Mouse (Mus musculus) cerebellum, postnatal 25 days (tissue): Measurements from ENCODE around the gene Mreg.

Experiments
- DNase-seq, 2 experiments: peaks; one replicate each; pipeline ENCODE4 v3.0.0; 2021; ENCODE audit warnings: mixed read lengths in 2 of 2

The Mreg gene

GRCm38 (mm10) chr1:72188142-72188738 lies 23.9 kb downstream of the Mreg start:
- no peak for DNase-seq

- DNase-seq: no peak
These were observed 24.6 kb downstream of the Mreg start for GRCm38 (mm10) chr1:72187486-72187885.

GRCm38 (mm10) chr1:72186151-72186550 lies 26.0 kb downstream of the Mreg start:
- DNase-seq: no peak

DNA sequence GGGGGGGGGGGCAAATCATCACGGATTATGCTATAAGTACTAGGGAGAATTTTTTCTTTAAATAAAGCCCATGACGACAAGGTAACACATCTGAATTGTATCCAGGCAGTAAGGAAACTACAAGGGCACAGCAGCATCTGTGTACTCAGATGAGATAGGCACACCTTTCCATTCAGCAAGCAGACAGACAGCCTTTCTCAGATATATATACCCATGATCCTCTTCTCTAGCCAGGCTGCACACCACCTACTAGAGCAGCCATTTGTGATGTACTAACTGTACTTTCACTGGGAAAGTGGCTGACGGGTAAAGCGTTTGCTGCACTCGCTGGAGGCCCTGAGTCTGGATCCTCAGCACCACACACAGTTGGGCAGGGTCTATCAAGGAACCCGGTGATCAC lies 28.6 kb downstream of the Mreg start:
- no peak for DNase-seq

DNA sequence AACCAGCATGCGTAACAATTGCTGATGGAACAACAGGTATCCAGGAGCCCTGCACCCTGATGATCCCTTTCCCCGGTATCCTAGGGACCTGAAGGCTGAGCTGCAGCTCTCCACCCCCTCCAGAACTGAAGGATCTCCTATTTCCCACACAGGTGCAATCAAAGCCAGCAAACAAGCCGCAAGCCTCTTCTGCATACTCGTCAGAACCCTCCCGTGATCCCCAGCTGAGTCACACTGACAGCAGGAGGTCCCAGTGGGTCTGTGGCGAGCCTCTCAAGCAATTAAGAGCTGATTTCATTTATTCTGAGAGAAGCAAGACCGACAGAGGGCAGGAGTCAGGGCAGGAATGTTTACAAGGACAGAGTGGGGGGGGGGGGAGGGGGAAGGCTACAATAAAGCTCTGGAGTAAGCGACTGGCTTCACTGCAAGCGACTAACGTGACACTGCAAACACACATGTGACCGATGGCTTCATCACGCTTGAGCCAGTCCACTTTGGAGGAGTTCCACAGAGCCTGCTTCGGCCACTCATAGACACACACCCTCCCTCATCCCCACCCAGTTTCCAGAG lies 29.1 kb downstream of the Mreg start:
- DNase-seq: peak; percentile 35 to 42

DNA sequence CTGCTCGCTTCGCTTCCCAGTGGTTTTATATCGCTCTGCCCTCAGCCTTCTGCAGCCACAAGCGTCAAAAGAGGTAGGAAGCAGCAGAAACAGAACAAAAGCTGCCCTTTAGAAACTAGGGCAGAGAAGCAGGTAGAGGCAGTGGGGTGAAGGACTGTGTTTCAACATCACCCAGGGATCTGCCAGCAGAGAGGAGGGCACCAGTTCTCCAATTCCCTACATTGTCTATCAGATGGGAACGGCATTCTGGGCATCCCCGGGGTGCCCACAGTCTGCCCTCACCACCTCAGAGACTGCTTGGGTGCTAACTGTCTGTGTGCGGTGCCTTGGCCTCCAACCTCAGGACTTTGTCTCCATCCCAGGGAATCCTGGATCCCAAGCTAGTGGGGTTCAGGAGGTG lies 32.2 kb downstream of the Mreg start:
- DNase-seq: no peak

DNA sequence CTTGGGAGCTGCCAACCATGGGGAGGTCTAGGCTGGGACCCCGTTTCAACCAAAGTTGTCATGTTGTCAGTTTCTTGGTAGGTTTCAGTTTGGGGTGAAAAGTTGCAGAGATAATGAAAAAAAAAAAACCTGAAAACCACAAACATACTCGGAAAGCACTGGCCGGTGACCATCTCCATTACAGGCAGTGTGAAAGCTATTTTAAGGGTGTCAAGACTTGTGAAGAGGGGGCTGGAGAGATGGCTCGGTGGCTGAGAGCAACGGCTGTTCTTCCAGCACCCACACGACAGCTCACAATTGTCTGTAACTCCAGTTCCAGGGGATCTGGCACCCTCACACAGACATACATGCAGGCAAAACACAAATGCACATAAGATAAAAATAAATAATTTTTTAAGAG lies 35.9 kb downstream of the Mreg start:
- no peak for DNase-seq

- DNase-seq: no peak
These were observed 37.9 kb downstream of the Mreg start for GRCm38 (mm10) chr1:72174183-72174582.

DNA sequence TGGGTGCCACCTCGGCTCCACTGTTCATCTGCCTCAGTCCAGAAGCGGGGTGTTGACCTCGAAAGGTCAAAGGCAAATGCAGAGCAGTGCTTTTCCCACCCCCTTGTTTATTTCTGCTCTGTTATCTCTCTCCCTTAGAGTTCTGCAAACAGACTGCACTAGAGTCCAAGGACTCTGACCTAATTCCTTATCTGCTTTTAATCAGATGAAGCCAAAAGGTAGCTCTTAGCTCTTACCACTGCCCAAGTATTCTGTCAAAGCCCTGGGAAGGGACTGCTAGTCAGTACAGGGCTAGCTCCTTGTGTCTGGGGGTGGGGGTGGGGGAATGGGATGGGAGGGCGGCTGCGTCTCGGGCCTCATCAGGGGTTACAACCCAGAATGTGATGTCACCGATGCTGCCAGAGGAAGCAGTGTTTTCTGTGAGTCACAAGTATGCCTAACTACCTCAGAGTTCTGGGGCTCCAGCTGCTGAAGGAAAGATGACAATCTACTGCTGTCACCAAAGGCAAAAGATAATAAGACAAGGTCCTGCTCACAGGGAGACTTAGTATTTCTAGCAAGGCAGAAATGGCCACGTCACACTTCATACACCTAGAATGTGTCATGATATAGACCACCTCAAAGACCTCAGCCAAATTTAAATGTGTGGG lies 38.6 kb downstream of the Mreg start:
- DNase-seq: no peak

- no peak for DNase-seq
These were observed 39.3 kb downstream of the Mreg start for GRCm38 (mm10) chr1:72172788-72173187.

DNA sequence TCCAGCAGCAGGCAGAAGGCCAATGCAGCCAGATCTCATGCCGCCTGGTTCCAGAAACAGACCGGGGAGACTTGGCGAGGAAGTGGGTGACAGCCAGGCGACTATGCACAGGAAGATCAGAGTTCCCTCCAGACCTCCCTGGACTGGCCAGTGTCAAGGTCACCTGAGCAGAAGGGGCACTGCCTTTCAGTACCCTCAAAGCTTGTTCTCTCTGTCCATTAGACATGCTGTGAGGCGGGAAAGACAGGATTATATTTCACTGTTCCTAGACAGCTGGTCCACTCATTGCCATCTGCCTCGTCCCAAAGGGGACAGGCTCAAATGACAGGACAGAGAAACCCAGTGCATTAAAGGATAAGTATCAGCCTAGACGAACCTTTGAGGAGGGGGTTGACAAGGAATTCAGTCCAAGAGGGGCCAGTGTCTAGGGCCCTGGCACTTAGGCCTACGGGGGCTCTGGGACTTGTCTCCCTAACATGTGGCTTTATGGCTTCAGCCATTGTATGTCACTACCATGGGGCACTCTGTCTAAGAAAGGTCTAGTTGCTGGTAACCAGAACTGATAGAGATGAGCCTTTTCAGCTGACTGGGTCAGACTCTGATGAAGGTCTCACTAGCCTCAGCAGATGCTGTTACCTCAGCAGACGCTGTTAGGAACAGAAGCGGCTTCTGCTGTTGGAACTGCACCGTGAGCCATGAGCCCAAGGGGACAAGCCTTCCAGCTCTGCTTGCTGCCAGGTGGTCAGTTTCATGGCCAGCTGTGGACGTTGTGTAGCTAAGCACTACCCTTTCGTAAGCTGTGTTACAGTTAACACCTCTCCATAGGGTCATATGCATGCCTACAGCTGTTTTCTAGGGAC lies 40.9 kb downstream of the Mreg start:
- DNase-seq: peak; percentile 54 to 59

DNA sequence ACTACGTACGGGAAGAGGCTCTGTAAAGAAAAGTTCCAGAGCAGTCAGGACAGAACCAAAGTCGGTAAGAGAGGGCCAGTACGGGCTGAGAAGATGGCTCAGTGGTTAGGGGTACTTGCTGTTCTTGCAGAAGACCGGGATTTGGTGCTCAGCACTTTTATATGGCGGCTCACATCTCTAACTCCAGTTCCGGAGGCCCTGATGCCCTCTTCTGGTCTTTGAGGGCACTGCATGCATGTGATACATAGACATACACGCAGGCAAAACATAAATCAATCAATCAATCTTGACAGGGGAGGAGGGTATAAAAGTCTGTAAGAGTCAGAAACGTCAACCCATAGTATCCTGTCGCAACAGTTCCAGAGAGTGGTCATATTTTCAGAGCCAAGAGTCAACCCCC lies 45.1 kb downstream of the Mreg start:
- no peak for DNase-seq

- DNase-seq: no peak
These were observed 45.7 kb downstream of the Mreg start for GRCm38 (mm10) chr1:72166468-72166814.

GRCm38 (mm10) chr1:72165723-72166467 lies 46.2 kb downstream of the Mreg start:
- DNase-seq: peak in 1 of 2 experiments; percentile 31

- no peak for DNase-seq
These were observed 51.8 kb downstream of the Mreg start for GRCm38 (mm10) chr1:72160321-72160720.

- DNase-seq: no peak
These were observed 67.1 kb downstream of the Mreg start for GRCm38 (mm10) chr1:72145041-72145440.

- DNase-seq: no peak
These were observed 67.7 kb downstream of the Mreg start for GRCm38 (mm10) chr1:72144426-72144825.

DNA sequence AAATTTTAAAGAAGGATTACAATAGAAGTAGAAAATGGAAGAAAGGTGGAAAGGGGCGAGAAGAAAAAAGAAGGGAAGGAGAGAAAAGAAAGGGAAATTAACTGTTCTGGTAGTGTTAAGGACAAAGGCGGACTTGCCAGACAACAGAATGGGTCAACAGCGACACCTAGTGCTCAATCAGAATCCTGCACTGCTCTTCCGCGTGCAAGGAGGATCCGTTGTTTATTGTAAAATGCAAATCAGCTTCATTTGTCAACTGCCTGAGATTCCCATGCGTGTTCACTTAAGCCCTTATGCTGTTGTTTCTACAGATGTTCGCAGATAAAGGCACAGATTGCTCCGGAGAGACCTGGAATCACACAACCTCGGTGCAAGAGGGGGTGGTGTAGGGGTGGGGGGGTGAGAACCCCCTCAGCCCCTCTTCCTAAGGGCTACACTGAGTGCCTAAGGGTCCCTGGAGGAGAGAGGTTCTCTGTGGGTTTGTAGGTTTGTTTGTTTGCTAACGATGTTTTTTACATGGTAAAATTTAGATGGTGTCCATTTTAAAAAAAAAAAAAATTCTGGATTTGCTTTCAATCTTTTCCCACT lies 70.1 kb downstream of the Mreg start:
- peak; percentile 41 to 73 for DNase-seq

DNA sequence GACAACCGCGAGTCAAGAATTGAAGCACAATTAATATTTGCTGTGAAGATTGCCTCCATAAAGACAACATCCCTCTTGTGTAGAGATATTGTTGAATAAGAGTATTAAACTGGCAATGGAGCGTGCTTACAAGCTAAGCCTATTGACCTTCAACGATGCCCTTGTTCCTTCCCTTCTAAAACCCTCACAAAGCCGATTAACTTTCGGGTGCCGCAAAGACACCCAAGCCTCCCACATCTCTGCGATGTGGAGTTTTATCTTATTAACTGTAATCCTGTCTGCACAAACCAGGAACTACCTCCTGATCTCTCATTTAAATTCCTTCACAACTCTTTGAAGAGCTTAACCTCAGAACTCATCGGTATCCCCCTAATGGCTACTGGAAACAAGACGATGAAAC lies 76.0 kb downstream of the Mreg start:
- no peak for DNase-seq

- DNase-seq: no peak
These were observed 77.6 kb downstream of the Mreg start for GRCm38 (mm10) chr1:72134534-72134933.

DNA sequence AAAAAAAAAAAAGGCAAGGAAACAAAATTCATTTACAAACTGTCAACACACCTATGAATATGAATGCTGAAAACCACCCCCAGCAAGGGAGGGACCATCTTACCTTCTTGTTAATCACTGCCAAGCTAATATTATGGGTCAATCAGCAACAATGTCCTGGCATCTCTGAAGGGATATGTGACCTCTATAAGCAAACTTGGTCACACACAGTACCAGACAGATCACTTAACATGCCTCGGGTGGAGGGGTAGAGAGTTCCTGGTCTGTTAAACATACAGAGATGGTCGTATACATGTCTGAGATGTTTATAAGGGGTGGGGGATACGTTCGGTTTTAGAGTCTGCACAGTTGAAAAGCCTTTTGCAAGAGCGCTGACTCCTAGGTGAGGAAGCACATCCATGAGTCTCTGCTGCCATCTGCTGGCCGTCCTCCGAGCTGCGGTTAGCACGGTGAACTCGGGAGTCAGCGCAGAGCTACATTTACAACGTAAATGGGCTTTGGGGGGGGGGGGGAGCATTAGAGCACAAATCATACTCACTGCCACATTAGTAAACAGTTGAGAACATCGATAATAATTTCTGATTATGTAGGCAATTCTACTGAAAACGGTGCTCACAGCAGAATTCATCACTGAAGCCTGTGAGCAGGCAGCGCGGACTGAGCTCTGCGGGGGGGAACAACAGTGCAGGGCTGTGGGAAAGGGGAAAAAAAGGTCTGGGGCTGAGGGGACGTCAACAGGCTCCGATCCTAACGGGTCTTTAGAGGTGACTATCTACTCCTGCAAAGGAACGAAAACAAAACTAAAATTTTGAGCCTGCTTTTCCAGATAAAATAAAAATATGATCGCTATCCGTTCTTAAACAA lies 88.4 kb downstream of the Mreg start:
- DNase-seq: peak; percentile 89 to 93
